Mouse (Mus musculus) CD8-positive naive resting alpha-beta T cell, adult 2 months (primary cell): ENCODE data around the gene Gpatch4.

Experiments
- DNase-seq, 2 experiments: peaks; one replicate each; pipeline ENCODE4 v3.0.0; 2022; ENCODE audit warnings: low read depth in 2 of 2, low spot score in 2 of 2

The Gpatch4 gene

GRCm38 (mm10) chr3:88094126-88094525, 51.2 kb downstream of the Gpatch4 start:
- no peak for DNase-seq

GRCm38 (mm10) chr3:88097666-88098065, 54.8 kb downstream of the Gpatch4 start:
- no peak for DNase-seq

- DNase-seq: no peak
These were observed 57.3 kb downstream of the Gpatch4 start for GRCm38 (mm10) chr3:88100251-88100650.

- no peak for DNase-seq
These were observed 58.8 kb downstream of the Gpatch4 start for GRCm38 (mm10) chr3:88101736-88102135.

- DNase-seq: no peak
These were observed 59.3 kb downstream of the Gpatch4 start for GRCm38 (mm10) chr3:88102196-88102595.

GRCm38 (mm10) chr3:88102611-88103010, 59.7 kb downstream of the Gpatch4 start:
- DNase-seq: no peak
